Mouse (Mus musculus) WW6 (cell line): ENCODE measurements around the gene Ebi3.
"Not testable (repeated sequence)": the region's sequence is repeated elsewhere in the genome, so short reads cannot be mapped to it uniquely, and the experiment has no call there.

Source experiments
- DNase-seq: peaks from one replicate; pipeline ENCODE4 v3.0.0-alpha.2; 2013; ENCODE audit warnings: low read depth, low spot score

Gene Ebi3

GRCm38 (mm10) chr17:55952447-55953027 lies at the start of gene Ebi3:
TSS of gene Ebi3 (plus strand) at chr17:55952640.
- no peak for DNase-seq

- no peak for DNase-seq
Measured at GRCm38 (mm10) chr17:55903087-55903486, 49.4 kb upstream of the Ebi3 start.

DNA sequence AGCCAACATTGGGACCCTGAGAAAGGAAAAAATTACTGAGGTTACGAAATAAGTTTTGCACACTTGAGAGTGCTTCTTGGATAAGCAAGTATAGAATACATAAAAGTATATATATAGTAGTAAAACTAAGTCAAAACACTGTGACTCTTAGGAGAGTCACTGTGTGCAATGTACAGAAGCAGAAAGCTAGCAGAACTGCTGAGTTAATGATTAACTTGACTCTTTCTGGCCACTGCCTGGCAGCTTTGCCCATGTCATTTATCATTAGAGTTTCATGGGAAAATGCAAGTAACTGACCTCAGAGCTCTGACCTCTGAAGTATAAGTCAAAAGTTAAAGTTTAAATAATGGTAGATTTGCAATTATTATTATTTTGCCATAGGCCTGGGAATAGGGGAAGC lies 48.8 kb upstream of the Ebi3 start:
- DNase-seq = no peak

DNA sequence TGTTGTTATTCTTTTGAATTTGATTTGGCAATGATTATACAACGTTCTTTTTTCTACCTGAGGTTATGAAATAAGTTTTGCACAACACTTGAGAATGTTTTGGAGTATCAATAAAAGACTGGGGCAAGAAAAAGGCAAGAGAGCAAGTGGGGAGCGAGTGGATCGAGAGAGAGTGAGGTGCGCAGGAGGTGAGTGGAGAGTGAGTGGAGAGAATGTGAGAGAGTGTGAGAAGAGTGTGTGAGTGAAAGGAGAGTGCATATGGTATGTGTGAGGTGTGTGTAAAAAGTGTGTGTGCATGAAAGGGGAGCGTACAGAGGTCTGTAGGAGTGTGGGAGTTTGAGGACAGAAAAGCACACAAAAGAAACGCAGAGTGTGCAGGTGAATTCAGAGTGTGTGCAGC lies 48.3 kb upstream of the Ebi3 start:
- no peak for DNase-seq

- no peak for DNase-seq
Measured at GRCm38 (mm10) chr17:55906669-55907068, 45.8 kb upstream of the Ebi3 start.

DNA sequence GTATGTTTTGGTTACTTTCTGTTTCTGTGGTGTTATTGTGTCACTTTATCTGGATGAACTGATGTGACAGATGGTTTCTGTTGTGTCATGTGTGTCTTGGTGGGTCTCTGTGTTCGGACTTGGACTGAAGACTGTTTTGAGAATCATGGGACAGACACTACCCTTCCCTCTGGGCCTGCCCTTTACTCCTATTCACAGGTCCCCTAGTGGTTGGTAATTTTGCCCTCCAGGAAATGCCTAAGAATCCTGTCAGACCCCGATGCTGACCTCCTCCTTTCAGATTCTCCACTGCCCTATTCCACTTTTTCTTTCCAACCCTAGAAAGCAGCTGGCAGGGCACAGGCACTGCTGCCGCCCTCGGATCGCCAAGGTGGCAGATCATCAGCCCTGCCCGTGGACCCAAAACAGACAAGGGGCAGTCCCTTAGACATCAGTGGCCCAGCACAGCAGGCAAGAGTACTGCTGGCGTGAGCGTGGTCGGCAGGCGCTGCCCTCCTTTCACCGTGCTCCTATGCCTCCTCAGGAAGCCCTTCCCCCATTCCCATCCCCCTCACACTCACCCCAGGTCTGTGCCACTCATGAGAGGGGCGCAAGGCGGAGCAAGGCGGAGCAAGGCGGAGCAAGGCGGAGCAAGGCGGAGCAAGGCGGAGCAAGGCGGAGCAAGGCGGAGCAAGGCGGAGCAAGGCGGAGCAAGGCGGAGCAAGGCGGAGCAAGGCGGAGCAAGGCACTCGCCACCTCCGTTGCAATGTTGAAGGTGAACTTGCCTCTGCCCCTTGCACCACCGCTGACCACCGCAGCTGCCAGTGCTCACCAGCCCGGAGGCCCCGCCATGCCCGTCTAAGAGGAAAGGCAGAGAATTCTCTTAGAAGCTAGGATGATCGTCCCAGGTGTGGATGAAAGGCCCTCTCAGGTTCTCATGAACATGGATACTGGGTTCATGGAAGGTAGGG lies 20.6 kb upstream of the Ebi3 start:
- peak; percentile 70 for DNase-seq

DNA sequence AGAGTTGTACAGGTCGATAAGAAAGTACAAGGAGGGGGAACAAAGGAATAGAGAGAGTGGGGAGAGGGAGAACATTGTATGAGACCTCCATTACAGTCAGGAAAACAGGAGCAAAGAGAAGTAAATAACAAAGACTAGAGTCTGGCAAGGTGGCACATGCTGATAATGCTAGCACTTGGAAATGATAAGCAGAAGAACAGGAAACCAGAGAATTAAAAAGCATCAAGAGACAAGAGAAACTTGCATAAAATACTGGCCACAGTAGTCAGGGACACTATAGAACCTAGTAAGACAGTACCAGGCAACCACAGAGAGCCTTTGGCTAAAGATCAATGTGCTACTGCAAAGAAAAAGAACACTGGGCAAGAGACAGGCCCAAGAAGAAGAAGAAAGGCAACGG lies 19.8 kb upstream of the Ebi3 start:
- DNase-seq = no peak

- no peak for DNase-seq
Measured at GRCm38 (mm10) chr17:55933191-55933590, 19.2 kb upstream of the Ebi3 start.

DNA sequence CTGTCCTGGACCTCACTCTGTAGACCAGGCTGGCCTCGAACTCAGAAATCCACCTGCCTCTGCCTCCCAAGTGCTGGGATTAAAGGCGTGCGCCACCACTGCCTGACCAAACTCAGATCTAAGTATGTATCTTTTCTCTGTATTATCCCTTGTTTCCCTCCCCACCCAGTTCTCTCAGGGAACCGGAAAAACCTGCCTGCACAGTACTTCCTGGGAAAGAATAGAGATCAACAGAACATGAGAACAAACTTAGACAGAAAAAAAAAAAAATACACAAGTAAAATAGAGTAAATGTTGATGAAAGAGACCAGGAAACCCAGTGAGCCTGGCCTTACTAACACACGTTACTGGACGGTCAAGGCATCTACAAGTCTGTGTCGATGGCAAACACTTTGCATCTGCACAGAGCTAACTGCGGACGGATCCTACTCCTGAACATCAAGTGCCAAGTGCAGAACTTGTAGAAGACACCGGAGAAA lies 8.0 kb upstream of the Ebi3 start:
- DNase-seq = not testable (repeated sequence)

DNA sequence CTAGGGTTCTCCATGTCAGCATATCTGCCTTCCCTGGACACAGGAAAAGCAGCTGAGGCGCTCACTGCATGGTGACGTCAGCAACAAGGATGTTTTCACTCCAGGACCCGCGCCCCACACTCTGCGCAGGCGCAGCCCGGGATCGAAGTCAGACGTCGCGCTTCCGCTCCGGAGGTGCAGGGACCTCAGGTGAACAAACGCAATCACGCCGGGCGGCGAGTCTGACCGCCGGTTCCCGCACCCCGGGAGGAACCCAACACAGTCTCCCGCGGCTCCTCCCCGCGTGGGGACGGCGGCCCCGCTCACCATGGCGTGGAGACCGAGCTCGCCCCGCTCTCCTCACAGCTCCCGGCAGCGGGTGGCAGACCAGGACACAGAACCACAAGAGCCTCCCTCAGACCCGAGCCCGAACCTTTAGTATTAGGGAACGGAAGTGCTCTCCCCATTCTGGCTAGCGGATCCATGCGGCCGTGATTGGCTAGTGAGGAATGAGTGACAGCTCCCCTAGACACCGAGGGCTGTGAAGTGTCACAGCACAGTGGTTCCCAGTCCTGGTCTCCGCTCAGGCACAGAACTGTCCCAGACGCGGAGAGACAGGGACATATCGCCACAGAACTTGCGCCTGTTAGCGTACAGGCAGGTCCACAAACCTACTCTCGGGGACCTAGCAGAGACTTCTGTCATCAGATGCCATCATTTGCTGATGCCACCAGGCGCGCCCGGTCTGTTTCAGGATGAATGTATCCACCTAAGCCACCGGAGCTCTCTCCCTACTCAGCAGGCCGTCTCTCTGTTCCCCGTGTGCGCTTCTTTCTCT lies 7.4 kb upstream of the Ebi3 start:
- peak; percentile 50 for DNase-seq

DNA sequence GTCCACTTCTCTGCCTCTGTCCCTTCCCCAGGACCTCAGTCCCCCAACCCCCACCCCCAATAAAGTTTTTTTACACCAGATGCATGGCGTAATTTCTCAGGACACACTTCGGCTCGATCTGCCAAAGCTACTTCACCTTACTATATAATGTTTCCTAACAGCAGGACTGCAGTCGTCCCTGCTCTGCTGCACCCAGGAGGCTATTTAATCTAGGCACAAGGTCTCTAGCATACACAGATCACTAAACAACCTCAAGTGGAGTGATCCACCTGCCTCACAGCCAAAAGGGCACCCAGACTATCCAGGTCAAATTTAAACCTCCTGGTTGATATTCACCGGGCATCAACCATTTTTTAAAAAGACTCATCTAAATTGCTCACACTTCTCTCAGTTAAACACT lies 6.7 kb upstream of the Ebi3 start:
- DNase-seq = no peak

GRCm38 (mm10) chr17:55948647-55949046 lies 3.8 kb upstream of the Ebi3 start:
- no peak for DNase-seq

DNA sequence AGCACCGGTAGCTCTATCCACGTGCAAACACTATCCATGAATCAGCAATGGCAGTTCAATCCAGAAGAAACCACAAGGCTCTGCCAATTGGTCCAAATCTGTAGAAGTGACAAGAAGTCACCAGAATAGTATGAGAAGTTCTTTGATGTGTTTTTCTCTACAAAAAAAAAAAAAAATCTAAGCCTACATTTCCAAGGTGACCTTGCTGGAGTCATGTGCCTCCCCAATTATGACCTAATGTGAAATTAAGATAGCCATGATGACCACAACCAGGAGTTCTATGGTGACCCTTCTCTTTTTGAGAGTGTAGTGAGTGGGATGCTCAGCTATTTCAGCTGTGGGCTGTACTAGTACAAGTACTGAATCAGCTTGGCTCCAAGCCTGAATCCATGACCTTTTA lies 3.0 kb upstream of the Ebi3 start, which contains the start of gene Zfp119b:
TSS of gene Zfp119b (minus strand) at position 101 of the 400 bp plus-strand sequence.
- no peak for DNase-seq

- DNase-seq = no peak
Measured at GRCm38 (mm10) chr17:55950601-55951000, 1.8 kb upstream of the Ebi3 start.

- no peak for DNase-seq
Measured at GRCm38 (mm10) chr17:55952041-55952440, 399 bp upstream of the Ebi3 start.

GRCm38 (mm10) chr17:55953751-55954150 lies 1.3 kb downstream of the Ebi3 start:
- no peak for DNase-seq

GRCm38 (mm10) chr17:55954229-55954628 lies 1.8 kb downstream of the Ebi3 start:
- DNase-seq = no peak

- peak; percentile 88 for DNase-seq
Measured at GRCm38 (mm10) chr17:55956129-55956528, 3.7 kb downstream of the Ebi3 start.

- no peak for DNase-seq
Measured at GRCm38 (mm10) chr17:55956591-55956990, 4.2 kb downstream of the Ebi3 start.

GRCm38 (mm10) chr17:55957168-55957567 lies 4.7 kb downstream of the Ebi3 start:
- no peak for DNase-seq

GRCm38 (mm10) chr17:55957726-55958583 lies 5.5 kb downstream of the Ebi3 start:
- DNase-seq = no peak
